Comparison of ENCODE assay signal across 10 mouse cellular contexts in genomic region chr2:110314509-110315155, GRCm38 (mm10). TPM values are rescaled to one million over a fixed set of nuclear protein-coding genes. Genes with fewer than 3 reads are reported as not detected.
A peak's percentile ranks its signal among the peaks of the same experiment; 100 is the strongest.
DNase-seq lines count a peak whose midpoint lies in the region; ATAC-seq lines count a peak whose summit lies in the region.
"Had no signal": no experiment of that assay in that cellular context is flagged by ENCODE, and none has a peak within 500 bp of the region (broad histone marks: within the 10 kb centered on the region; RNA-seq: fewer than 3 reads in every experiment).

Gene Bbox1 (minus strand): TSS chr2:110314560.

- ATAC-seq in hindbrain, embryonic 16.5 days: peak; percentile 77; the same call in 1 of the 2 replicates
- ATAC-seq in embryonic facial prominence, embryonic 13.5 days (ENCODE audit: insufficient number of reproducible peaks, insufficient read depth, low FRiP score, low TSS enrichment, low read depth): no peak

- H3K27me3 ChIP-seq in hindbrain, embryonic 16.5 days (replicated peaks; ENCODE audit: control insufficient read depth, insufficient read depth, low read length): no peaks in the 10 kb centered on the region
- H3K27me3 ChIP-seq in hindbrain, embryonic 10.5 days (ENCODE audit: insufficient read depth, poor library complexity, severe bottlenecking): no peaks in the 10 kb centered on the region
- H3K27me3 ChIP-seq in embryonic facial prominence, embryonic 13.5 days: no peaks in the 10 kb centered on the region
- H3K27me3 ChIP-seq: heart, embryonic 15.5 days; neural tube, embryonic 12.5 days had no signal

- H3K4me2 ChIP-seq in hindbrain, embryonic 16.5 days (ENCODE audit: low read length): no peak within 1 kb of the TSS
- H3K4me2 ChIP-seq in embryonic facial prominence, embryonic 13.5 days: no peak within 1 kb of the TSS
- H3K4me2 ChIP-seq: heart, embryonic 15.5 days; neural tube, embryonic 12.5 days had no signal

- no peaks in the 10 kb centered on the region for H3K4me1 ChIP-seq in hindbrain, embryonic 16.5 days (ENCODE audit: control insufficient read depth, insufficient read depth, low read depth, low read length)
- H3K4me1 ChIP-seq in hindbrain, embryonic 10.5 days (replicated peaks): no peaks in the 10 kb centered on the region
- peaks cover 7% of the 10 kb centered on the region for H3K4me1 ChIP-seq in embryonic facial prominence, embryonic 13.5 days
- H3K4me1 ChIP-seq: heart, embryonic 15.5 days; neural tube, embryonic 12.5 days had no signal

- no peak within 1 kb of the TSS for H3K4me3 ChIP-seq in hindbrain, embryonic 16.5 days (ENCODE audit: low read length)
- no peak within 1 kb of the TSS for H3K4me3 ChIP-seq in hindbrain, embryonic 10.5 days
- H3K4me3 ChIP-seq in embryonic facial prominence, embryonic 13.5 days: no peak within 1 kb of the TSS
- H3K4me3 ChIP-seq: heart, embryonic 15.5 days; neural tube, embryonic 12.5 days had no signal

- no peak within 1 kb of the TSS for H3K9ac ChIP-seq in hindbrain, embryonic 16.5 days (ENCODE audit: low read depth, low read length)
- H3K9ac ChIP-seq in embryonic facial prominence, embryonic 13.5 days: no peak within 1 kb of the TSS
- H3K9ac ChIP-seq: heart, embryonic 15.5 days; neural tube, embryonic 12.5 days had no signal

- H3K9me3 ChIP-seq in hindbrain, embryonic 16.5 days (ENCODE audit: control insufficient read depth, low read length): no peaks in the 10 kb centered on the region
- H3K9me3 ChIP-seq in hindbrain, embryonic 10.5 days: no peaks in the 10 kb centered on the region
- no peaks in the 10 kb centered on the region for H3K9me3 ChIP-seq in embryonic facial prominence, embryonic 13.5 days
- H3K9me3 ChIP-seq: heart, embryonic 15.5 days; neural tube, embryonic 12.5 days had no signal

- no peak within 1 kb of the TSS for H3K27ac ChIP-seq in hindbrain, embryonic 16.5 days (ENCODE audit: low read depth, low read length)
- no peak within 1 kb of the TSS for H3K27ac ChIP-seq in hindbrain, embryonic 10.5 days
- H3K27ac ChIP-seq in embryonic facial prominence, embryonic 13.5 days: peak within 1 kb of the TSS; percentile 62
- H3K27ac ChIP-seq: heart, embryonic 15.5 days; neural tube, embryonic 12.5 days had no signal

- 85% methylated on average over 6 of the region's 6 CpGs for WGBS in hindbrain, embryonic 16.5 days
- WGBS in hindbrain, embryonic 10.5 days: 84% methylated on average over 6 of the region's 6 CpGs
- 80% methylated on average over 6 of the region's 6 CpGs for WGBS in embryonic facial prominence, embryonic 13.5 days

- no peaks in the 10 kb centered on the region for H3K36me3 ChIP-seq in hindbrain, embryonic 16.5 days (ENCODE audit: control insufficient read depth, insufficient read depth, low read length)
- no peaks in the 10 kb centered on the region for H3K36me3 ChIP-seq in hindbrain, embryonic 10.5 days
- H3K36me3 ChIP-seq in embryonic facial prominence, embryonic 13.5 days: no peaks in the 10 kb centered on the region
- H3K36me3 ChIP-seq: heart, embryonic 15.5 days; neural tube, embryonic 12.5 days had no signal

- DNase-seq in hindbrain, embryonic 10.5 days (ENCODE audit: low spot score): no peak
- DNase-seq in adrenal gland, postnatal 14 days: peak; percentile 31
- peak; percentile 26 to 61 for DNase-seq in lung, adult 18-20 months
- no peak for DNase-seq in thymus, postnatal 0 days (ENCODE audit: low spot score)
- no peak for DNase-seq in kidney, postnatal 4 days
- DNase-seq in layer of hippocampus, postnatal 14 days (ENCODE audit: low spot score in 2 of 2): no peak

RNA-seq across cellular contexts. Expression of gene Bbox1, which starts in this region (rescaled TPM):
- polyA plus RNA-seq in hindbrain, embryonic 16.5 days (2015; fragmentation: Nextera tagmentation; extraction: Ambion mirVana): 0.32 and 0.39 TPM in 2 replicates
- polyA plus RNA-seq in hindbrain, embryonic 10.5 days (2016; fragmentation: Nextera tagmentation; extraction: Ambion mirVana): not detected in 2 replicates
- total RNA-seq in adrenal gland, postnatal 14 days (2021): 0.30 and 8.9 TPM in 2 replicates
- 0.39 and 0.93 TPM in 2 replicates for polyA plus RNA-seq in embryonic facial prominence, embryonic 13.5 days (2015; fragmentation: Nextera tagmentation; extraction: Ambion mirVana)
- polyA plus RNA-seq in thymus, postnatal 0 days (2015; fragmentation: Nextera tagmentation; extraction: Ambion mirVana): 0.05 and 0.13 TPM in 2 replicates
- total RNA-seq in layer of hippocampus, postnatal 14 days (2021): 1 to 10 TPM; 1.1 to 1.3 TPM
- polyA plus RNA-seq: neural tube, embryonic 12.5 days had no signal

Comparison
In these comparisons a context has a peak if more than half of its experiments do, and no peak if none do; other contexts are left out.
1. Peak in ATAC-seq in hindbrain, embryonic 16.5 days; RNA of the gene not detected or under 1 TPM.
2. DNase-seq: peak in adrenal gland, postnatal 14 days (single experiment) and lung, adult 18-20 months (2 of 2); none in hindbrain, embryonic 10.5 days (single experiment), thymus, postnatal 0 days (single experiment), kidney, postnatal 4 days (0 of 2) and layer of hippocampus, postnatal 14 days (0 of 2).